Mouse (Mus musculus) lung, embryonic 14.5 days (tissue): ENCODE results near the gene Fscn3. TPM values are rescaled to one million over a fixed set of nuclear protein-coding genes. Genes with fewer than 3 reads are reported as not detected.

ENCODE experiments used
- ATAC-seq: fragments of 200-750 bp; cut with Nextera tagmentation; 2 replicates; pipeline ENCODE4 v1.8.0; 2017; ENCODE audit warnings: mild to moderate bottlenecking, moderate TSS enrichment, moderate library complexity; ENCODE audit not compliant: insufficient read depth
- DNase-seq: peaks from one replicate; pipeline ENCODE4 v3.0.0-alpha.2; 2015
- H3K27ac ChIP-seq: fragments of 300-500 bp; sonication (generic); 2 replicates; pipeline ENCODE4 v1.5.1; 2014; ENCODE audit warnings: low read depth, mild to moderate bottlenecking, moderate library complexity
- H3K27me3 ChIP-seq: fragments of 300-500 bp; sonication (generic); 2 replicates; pipeline ENCODE4 v1.6.1; 2014; ENCODE audit warnings: low read length, control low read depth; ENCODE audit not compliant: insufficient read depth
- H3K36me3 ChIP-seq: fragments of 300-500 bp; sonication (generic); 2 replicates; pipeline ENCODE4 v1.6.1; 2014; ENCODE audit warnings: control low read depth; ENCODE audit not compliant: insufficient read depth
- H3K4me1 ChIP-seq: fragments of 300-500 bp; sonication (generic); 2 replicates; pipeline ENCODE4 v1.6.1; 2014; ENCODE audit warnings: antibody characterized with exemption, control low read depth; ENCODE audit not compliant: insufficient read depth
- H3K4me2 ChIP-seq: fragments of 300-500 bp; sonication (generic); 2 replicates; pipeline ENCODE4 v1.6.1; 2014; ENCODE audit warnings: mild to moderate bottlenecking
- H3K4me3 ChIP-seq: fragments of 300-500 bp; sonication (generic); 2 replicates; pipeline ENCODE4 v1.5.1; 2014; ENCODE audit warnings: low read depth, low read length
- H3K9ac ChIP-seq: fragments of 300-500 bp; sonication (generic); 2 replicates; pipeline ENCODE4 v1.6.1; 2014
- H3K9me3 ChIP-seq: fragments of 300-500 bp; sonication (generic); 2 replicates; pipeline ENCODE4 v1.6.1; 2016; ENCODE audit warnings: low read depth, low read length, control low read depth
- CTCF ChIP-seq: IDR thresholded peaks from 2 replicates; pipeline ENCODE4 v1.5.1; 2016; ENCODE audit warnings: antibody characterized with exemption, low read depth
- WGBS: fragments of 180-500 bp; shearing (Covaris S2); extraction: QIAGEN DNeasy Blood & Tissue Kit; methylation state at CpG from one replicate; pipeline ENCODE4 v1.1.7; 2014; 5-methylcytosine and 5-hydroxymethylcytosine counted together
- polyA plus RNA-seq: library from polyadenylated mRNA; unstranded; fragments of >200 nt; fragmentation: Nextera tagmentation; extraction: Ambion mirVana; gene quantifications from 2 replicates; pipeline ENCODE4 v1.2.1, GENCODE M21; 2014

The Fscn3 gene
- polyA plus RNA-seq, 1 experiment from 2014 or later: not detected

- Histone ChIP-seq H3K4me2 (no peak overlapping the region), H3K27me3 (no peaks in the 10 kb centered on the region), H3K4me3 (no peak overlapping the region), H3K4me1 (0 out of 2 replicates have a peak, but pooled peaks cover 4% of the 10 kb centered on the region), H3K27ac (no peak overlapping the region), H3K36me3 (no peaks in the 10 kb centered on the region), H3K9me3 (no peaks in the 10 kb centered on the region), H3K9ac (no peak overlapping the region)
- no peak for TF ChIP-seq CTCF
- no peak for DNase-seq
- 83% methylated on average over 4 of the region's 4 CpGs for WGBS
- ATAC-seq: no peak
These were observed 46.6 kb downstream of the Fscn3 start for GRCm38 (mm10) chr6:28474211-28474610.

GRCm38 (mm10) chr6:28474839-28475238, 47.2 kb downstream of the Fscn3 start, which contains the start of gene Snd1:
Snd1 (plus strand) TSS chr6:28475139.
- no peak within 1 kb of the TSS for H3K27ac ChIP-seq
- no peaks in the 10 kb centered on the region for H3K9me3 ChIP-seq
- 81% methylated on average over 5 of the region's 5 CpGs for WGBS
- no peak for TF ChIP-seq CTCF
- no peaks in the 10 kb centered on the region for H3K27me3 ChIP-seq
- ATAC-seq (no peak), DNase-seq (no peak)
- no peak within 1 kb of the TSS for H3K9ac ChIP-seq
- 0 out of 2 replicates have a peak, but pooled peaks cover 4% of the 10 kb centered on the region for H3K4me1 ChIP-seq
- H3K4me3 ChIP-seq: no peak within 1 kb of the TSS
- no peak within 1 kb of the TSS for H3K4me2 ChIP-seq
- no peaks in the 10 kb centered on the region for H3K36me3 ChIP-seq

GRCm38 (mm10) chr6:28479865-28480751, 52.5 kb downstream of the Fscn3 start:
- Histone ChIP-seq H3K4me1 (peaks cover 13% of the 10 kb centered on the region), H3K4me3 (peak overlapping the region; percentile 92), H3K9me3 (no peaks in the 10 kb centered on the region), H3K4me2 (peak overlapping the region; percentile 73), H3K9ac (peak overlapping the region; percentile 75), H3K27me3 (no peaks in the 10 kb centered on the region), H3K27ac (peak overlapping the region; percentile 87), H3K36me3 (peaks cover 11% of the 10 kb centered on the region)
- DNase-seq (peak; percentile 100), ATAC-seq (peak; percentile 98)
- WGBS: under 1% methylated on average over 68 of the region's 68 CpGs
- TF ChIP-seq CTCF: no peak; the same call in 1 of the 2 replicates

GRCm38 (mm10) chr6:28480752-28481492, 53.3 kb downstream of the Fscn3 start:
- DNase-seq (peak; percentile 33), ATAC-seq (no peak)
- TF ChIP-seq CTCF: no peak
- H3K9me3 ChIP-seq: no peaks in the 10 kb centered on the region
- peak overlapping the region; percentile 66 for H3K4me2 ChIP-seq
- H3K4me3 ChIP-seq: peak overlapping the region; percentile 92
- no peaks in the 10 kb centered on the region for H3K27me3 ChIP-seq
- WGBS: 5% methylated on average over 21 of the region's 21 CpGs
- H3K36me3 ChIP-seq: peaks cover 11% of the 10 kb centered on the region
- H3K27ac ChIP-seq: peak overlapping the region; percentile 87
- peaks cover 13% of the 10 kb centered on the region for H3K4me1 ChIP-seq
- H3K9ac ChIP-seq: peak overlapping the region; percentile 75

GRCm38 (mm10) chr6:28482711-28483315, 55.2 kb downstream of the Fscn3 start:
- no peak for DNase-seq
- Histone ChIP-seq H3K4me1 (peaks cover 13% of the 10 kb centered on the region), H3K36me3 (peaks cover 14% of the 10 kb centered on the region), H3K4me2 (peak overlapping the region; percentile 36; the same call in 1 of the 2 replicates), H3K4me3 (no peak overlapping the region), H3K27me3 (no peaks in the 10 kb centered on the region), H3K9me3 (no peaks in the 10 kb centered on the region), H3K9ac (0 out of 2 replicates have a peak overlapping the region, but pooled peaks have one; percentile 6), H3K27ac (no peak overlapping the region)
- WGBS: 77% methylated on average over 4 of the region's 4 CpGs
- no peak for ATAC-seq
- no peak for TF ChIP-seq CTCF

- Histone ChIP-seq H3K27ac (no peak overlapping the region), H3K9me3 (no peaks in the 10 kb centered on the region), H3K4me1 (peaks cover 8% of the 10 kb centered on the region), H3K4me3 (no peak overlapping the region), H3K27me3 (no peaks in the 10 kb centered on the region), H3K9ac (no peak overlapping the region), H3K4me2 (no peak overlapping the region), H3K36me3 (peaks cover 27% of the 10 kb centered on the region)
- DNase-seq (no peak), ATAC-seq (no peak)
- 91% methylated on average over 2 of the region's 2 CpGs for WGBS
- TF ChIP-seq CTCF: no peak
These were observed 58.4 kb downstream of the Fscn3 start for GRCm38 (mm10) chr6:28486008-28486407.
